Mouse (Mus musculus): ENCODE data around the gene Tdgf1.

The Tdgf1 gene

GRCm38 (mm10) chr9:110953550-110954461, 7.8 kb upstream of the Tdgf1 start:
- whole genome bisulfite sequencing: under 1% methylated on average over 44 of the region's 44 CpGs

- WGBS: 36% methylated on average over 5 of the region's 5 CpGs
These were observed 7.1 kb upstream of the Tdgf1 start for GRCm38 (mm10) chr9:110952931-110953549.

GRCm38 (mm10) chr9:110952398-110952797, 6.4 kb upstream of the Tdgf1 start:
- WGBS: 61% methylated on average over 6 of the region's 6 CpGs

DNA sequence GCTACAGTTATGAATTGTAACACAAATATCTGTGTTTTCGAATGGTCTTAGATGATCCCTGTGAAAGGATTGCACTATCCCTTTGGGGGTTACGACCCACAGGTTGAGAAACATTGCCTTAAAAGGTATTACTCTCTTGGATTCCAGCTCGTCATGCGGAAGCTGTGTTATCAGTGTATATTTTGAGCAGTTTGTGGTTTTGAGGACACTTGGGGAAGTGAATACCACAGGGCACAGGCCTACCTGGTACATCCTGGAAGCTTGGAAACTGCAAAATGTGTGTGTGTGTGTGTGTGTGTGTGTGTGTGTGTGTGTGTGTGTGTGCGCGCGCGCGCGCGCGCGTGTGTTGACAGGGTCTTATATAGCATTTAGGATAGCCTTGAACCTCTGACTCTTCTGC, 5.9 kb upstream of the Tdgf1 start:
- WGBS: 96% methylated on average over 13 of the region's 13 CpGs

DNA sequence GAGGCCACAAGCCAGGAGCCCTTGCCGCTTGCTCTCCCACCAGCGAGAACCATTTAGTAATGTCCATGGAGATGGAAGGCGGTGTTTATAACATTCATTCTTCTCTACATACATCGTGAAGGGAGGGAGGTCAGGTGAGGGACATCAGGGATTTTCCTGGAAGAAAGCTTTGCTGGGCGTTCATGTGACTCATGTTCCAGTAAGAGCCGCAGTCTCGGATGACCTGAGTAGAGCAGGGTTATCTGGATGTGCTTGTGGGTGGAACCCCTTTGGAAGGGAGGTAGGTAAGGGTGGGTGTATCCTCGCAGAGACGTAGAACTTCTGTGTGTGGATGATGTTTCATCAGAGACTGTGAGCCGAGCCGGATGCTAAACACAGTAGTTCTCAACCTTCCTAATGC, 5.4 kb upstream of the Tdgf1 start, which contains the start of gene Lrrc2:
Gene Lrrc2 (plus strand): TSS at position 149 of the 400 bp plus-strand sequence.
- 93% methylated on average over 11 of the region's 11 CpGs for WGBS

GRCm38 (mm10) chr9:110950109-110950508, 4.2 kb upstream of the Tdgf1 start:
- WGBS: 98% methylated on average over 3 of the region's 3 CpGs

DNA sequence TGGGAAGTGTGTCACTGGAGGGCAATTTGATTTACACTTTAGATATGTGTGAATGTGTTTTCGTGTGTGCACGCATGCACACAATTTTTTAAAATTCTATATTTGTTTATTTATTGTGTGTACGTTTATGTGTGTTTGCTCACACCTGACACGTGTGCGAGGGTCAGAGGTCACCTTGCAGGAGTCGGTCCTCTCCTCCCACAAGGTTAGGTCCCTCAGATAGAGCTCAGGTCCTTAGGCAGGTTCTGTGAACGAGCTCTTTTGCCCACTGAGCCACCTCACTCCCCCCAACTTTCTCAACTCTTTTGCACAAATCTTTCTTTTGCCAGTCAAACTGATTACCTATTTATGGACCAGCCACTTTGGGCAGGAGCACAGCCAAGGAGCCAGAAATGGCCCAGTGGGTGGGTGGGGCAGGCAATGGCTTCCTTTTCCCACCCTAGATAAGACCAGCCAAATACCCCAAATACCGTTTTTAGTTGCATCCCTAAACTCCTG, 2.9 kb upstream of the Tdgf1 start:
- WGBS: 79% methylated on average over 8 of the region's 8 CpGs

GRCm38 (mm10) chr9:110947900-110948299, 1.9 kb upstream of the Tdgf1 start:
- 84% methylated on average over 6 of the region's 6 CpGs for WGBS

DNA sequence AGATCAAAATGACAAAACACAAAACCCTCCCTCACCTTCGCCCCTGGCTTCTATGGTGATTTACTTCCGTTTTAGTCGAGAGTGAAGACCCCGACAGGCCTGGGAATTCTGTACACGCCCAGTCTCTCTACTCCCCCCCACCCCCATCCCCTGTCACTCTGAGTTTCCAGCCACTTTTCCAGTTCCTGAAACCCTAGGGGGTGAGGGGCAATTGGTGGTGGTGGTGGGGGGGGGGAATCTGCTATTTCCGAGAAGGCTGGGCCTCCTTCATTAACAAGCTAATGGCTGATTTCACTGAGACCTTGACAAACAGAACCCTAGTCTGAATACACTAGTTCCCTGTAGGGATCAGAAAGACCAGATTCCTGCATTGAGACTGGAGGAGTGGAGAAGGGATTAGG, 1.3 kb upstream of the Tdgf1 start:
- WGBS: 69% methylated on average over 6 of the region's 6 CpGs

- WGBS: 61% methylated on average over 20 of the region's 20 CpGs
These were observed 638 bp upstream of the Tdgf1 start for GRCm38 (mm10) chr9:110946548-110947044.

- WGBS: 45% methylated on average over 18 of the region's 18 CpGs
These were observed 615 bp downstream of the Tdgf1 start for GRCm38 (mm10) chr9:110945343-110945742.

DNA sequence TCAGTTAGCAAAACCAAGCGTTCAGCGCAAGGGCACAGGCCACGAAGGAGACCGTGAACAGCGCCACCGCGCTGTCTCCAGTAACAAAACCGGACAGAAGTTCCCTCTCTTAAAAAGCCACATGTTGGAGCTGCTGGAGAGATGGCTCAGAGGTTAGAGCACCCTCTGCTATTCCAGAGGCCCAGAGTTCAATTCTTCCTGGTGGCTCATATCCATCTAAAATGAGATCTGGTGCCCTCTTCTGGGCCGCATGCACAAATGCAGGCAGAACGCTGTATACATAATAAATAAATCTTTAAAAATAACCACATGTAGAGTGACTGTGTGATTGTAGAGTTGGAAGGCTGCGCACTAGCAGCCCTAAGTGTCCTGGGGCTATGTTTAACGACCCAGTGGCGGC, 1.7 kb downstream of the Tdgf1 start:
- WGBS: 36% methylated on average over 13 of the region's 13 CpGs

DNA sequence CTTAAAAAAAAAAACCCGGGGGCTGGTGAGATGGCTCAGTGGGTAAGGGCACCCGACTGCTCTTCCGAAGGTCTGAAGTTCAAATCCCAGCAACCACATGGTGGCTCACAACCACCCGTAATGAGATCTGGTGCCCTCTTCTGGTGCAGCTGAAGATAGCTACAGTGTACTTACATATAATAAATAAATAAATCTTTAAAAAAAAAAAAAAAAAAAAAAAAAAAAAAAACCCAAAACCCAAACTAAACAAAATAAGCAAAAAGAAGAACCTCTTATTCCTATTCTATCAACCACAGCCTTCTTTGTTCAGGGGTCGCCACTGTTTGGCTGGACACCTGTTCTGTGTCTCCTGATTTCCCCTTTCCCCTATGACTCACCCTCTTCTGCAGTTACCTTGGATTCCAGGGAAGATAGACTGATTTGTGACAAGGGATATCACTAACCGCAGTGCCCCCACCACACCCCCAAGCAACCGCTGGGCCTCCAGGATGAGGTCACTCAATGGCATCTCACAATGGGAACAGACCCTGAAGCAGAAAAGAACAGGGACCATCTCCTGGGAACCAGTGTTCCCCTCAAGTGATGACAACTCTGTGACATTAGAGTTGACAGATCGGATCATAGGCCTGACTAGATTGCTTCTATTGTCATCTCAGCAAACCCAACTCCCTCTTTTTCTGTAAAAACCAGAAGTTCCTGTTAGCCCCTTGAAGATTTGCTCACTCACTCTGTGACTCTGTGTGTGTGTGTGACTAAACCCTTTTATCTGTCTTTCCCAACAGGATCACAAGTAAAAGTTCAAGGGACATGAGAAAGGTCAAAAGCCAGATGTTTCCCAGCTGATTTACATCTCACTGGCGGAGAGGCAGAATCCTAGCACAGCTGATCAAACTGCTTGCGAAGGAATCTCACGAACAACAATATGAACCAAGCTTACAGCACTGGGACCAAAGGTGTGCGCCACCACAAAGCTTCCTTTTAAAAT, 8.2 kb downstream of the Tdgf1 start:
- WGBS: 85% methylated on average over 12 of the region's 12 CpGs

DNA sequence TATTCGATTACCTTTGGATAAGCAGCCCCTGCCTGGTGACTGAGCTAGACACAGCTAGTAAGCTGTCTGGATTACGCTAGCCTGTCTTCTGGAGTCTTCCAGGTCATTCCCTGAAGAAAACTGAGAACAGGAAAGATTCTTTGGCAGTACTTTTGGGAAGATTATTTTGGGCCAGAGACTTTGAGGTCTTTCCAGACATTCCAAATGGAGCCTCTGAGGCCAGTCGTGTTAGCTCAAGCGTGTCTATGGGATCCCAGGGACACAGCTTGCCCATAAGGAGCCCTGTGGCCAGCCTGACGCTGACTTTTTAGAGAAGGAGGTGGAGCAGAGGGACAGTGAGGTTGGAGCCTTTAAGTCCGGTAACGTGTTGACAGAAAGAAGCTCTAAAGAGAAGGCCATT, 10.0 kb downstream of the Tdgf1 start:
- WGBS: 78% methylated on average over 7 of the region's 7 CpGs

- 66% methylated on average over 12 of the region's 12 CpGs for WGBS
These were observed 12.0 kb downstream of the Tdgf1 start for GRCm38 (mm10) chr9:110933850-110934437.

- 48% methylated on average over 6 of the region's 6 CpGs for WGBS
These were observed 14.4 kb downstream of the Tdgf1 start for GRCm38 (mm10) chr9:110931573-110931972.

DNA sequence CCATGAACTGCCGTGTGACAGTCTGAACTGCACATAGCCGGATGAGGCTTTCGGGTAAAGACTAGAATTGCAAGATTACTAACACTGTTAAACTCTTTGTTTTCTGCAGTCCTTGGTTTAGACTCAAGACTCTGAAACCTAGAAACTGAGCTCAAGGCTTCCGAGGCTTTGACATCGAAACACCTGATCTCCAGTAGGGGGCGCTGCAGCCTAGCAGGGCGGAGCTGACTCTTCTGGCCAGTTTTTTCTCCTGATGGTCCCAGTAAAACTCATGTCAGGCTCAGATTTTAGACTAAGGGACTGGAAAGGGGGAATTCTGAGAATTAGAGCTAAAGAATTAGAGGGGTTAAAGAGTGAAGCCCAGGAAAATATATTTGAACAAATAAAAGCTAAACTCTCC, 23.2 kb downstream of the Tdgf1 start:
- WGBS: 18% methylated on average over 7 of the region's 7 CpGs

DNA sequence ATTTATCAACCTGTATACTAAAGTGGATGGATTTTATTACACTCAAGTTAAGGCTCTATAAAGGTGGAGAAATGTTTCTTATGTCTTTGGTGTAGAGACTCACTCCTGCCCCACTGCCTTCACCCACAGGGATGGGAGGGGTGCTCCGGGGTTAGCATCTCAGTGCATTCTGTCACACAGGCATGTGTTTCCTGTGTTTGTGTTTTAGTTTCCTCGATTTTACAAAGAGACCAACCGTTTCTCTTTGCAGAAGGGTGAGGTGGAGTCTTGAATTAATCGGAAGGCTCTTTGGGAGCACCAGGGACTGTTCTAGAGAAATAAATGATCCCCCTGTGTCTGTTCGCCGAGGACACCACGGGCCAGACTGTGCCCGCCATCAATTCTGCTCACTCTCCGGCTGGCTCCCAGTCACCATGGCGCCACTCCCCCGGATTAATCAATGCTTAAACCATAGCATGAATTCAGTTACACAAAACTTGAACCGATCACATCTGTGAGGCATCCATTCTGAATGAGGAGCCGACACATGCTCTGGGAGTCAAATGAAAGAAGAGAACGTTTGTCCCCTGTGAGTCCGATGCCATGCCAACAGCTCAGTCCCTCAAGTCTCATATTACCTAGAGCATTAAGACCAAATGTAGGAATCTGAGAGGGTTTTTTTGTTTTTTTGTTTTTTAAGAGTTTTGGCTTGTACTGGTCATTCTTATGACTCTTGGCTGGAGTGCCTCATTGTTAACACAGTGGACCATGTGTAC, 25.1 kb downstream of the Tdgf1 start:
- 54% methylated on average over 15 of the region's 15 CpGs for WGBS

DNA sequence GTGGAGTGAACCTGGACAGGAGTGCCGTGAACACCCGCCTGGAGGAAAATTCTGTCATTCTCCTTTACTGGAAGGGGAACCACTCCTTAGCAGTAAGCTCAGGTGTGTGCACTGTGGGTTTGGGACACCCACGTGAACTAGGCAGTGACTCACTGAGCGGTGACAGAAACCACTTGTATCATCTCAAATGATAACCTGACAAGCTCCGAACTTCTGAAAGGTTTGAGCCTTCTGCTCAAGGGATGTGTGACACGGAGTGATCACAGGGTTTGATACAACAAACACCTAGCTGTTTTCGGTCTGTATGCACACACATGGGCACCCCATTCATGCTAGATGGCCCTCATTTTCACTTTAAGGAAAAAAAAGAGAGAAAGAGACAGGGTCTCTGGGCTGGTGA, 29.2 kb downstream of the Tdgf1 start, which contains the start of gene Fam240a:
Gene Fam240a (minus strand): TSS at position 76 of the 400 bp plus-strand sequence.
- WGBS: 91% methylated on average over 7 of the region's 7 CpGs

DNA sequence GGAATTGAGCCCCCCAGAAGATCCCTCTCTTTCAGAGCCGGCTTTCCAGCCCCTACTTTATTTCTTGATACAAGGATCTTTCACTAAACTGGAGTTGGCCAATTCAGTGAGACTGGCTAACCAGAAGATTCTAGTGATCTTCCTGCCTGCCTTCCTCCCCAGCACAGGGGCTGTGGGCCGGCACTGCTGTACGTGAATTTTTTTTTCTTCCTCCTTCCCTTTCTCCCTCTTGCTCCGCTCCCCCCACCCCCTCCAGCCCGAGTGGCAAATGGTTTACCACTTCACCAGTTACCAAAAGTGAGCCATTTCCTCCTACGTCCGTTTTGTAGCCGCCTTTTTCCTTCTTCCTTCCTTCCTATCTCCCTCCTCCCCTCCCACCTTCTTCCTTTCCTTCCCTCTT, 30.5 kb downstream of the Tdgf1 start:
- 62% methylated on average over 8 of the region's 8 CpGs for WGBS
